Mouse (Mus musculus) ES-E14 (cell line): Measurements from ENCODE around the gene Ranbp2.

Experiments used
- MAFK ChIP-seq: IDR thresholded peaks from 2 replicates; pipeline ENCODE4 v1.6.1; 2014; ENCODE audit warnings: mild to moderate bottlenecking, low read depth, low read length, inconsistent platforms; ENCODE audit not compliant: insufficient read depth
- ZNF384 ChIP-seq: IDR thresholded peaks from 2 replicates; pipeline ENCODE4 v1.6.1; 2012; ENCODE audit warnings: low read depth, low read length, inconsistent platforms

- TF ChIP-seq MAFK = no peak
- no peak for TF ChIP-seq ZNF384
These were observed 85.5 kb downstream of the Ranbp2 start for GRCm38 (mm10) chr10:58532177-58532576.
